In the genomic region with DNA sequence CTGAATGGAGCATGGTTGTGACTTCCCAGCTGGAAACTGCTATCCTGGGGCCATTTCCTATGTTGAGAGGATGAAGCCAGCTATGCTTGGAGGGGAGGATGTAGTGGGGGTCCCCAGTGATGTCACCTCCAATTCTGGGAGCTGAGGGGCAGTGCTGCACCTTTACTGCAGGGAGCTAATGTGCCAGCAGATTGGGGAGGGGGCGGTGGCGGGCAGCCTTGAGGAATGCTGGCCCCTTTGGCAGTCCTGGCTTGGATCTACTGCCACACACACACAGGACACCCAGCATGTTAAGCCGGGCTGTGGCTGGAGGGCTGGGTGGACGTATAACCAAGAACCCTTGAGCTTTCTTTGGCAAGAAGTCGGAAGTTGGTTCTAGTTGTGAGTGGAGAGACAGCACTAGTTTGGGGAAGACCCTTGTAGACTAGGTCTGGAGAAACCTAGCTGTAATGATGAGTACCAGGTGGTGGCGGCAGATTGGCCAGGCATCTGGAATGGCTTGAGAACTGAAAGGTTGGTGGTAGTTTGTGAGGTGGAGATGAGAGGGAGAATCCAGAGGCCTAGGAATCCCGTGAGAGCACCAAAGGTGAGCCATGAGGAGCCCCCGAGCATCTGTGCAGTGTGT, we compare ENCODE assay signal across 9 mouse cellular contexts. TPM values are rescaled to one million over a fixed set of nuclear protein-coding genes. Genes with fewer than 3 reads are reported as not detected.
DNase-seq lines count a peak whose midpoint lies in the region; ATAC-seq and TF ChIP-seq lines count a peak whose summit lies in the region.
"Had no signal": no experiment of that assay in that cellular context is flagged by ENCODE, and none has a peak within 500 bp of the region (broad histone marks: within the 10 kb centered on the region; RNA-seq: fewer than 3 reads in every experiment).

No protein-coding gene starts in this region.

- peaks cover 31% of the 10 kb centered on the region for H3K36me3 ChIP-seq in intestine, embryonic 14.5 days (ENCODE audit: control insufficient read depth, insufficient read depth, low read length)
- peaks cover 31% of the 10 kb centered on the region for H3K36me3 ChIP-seq in intestine, postnatal 0 days (ENCODE audit: control insufficient read depth, insufficient read depth)
- no peaks in the 10 kb centered on the region; the same call in none of the 2 replicates for H3K36me3 ChIP-seq in forebrain, embryonic 11.5 days (ENCODE audit: control insufficient read depth, insufficient read depth, low read length)
- no peaks in the 10 kb centered on the region for H3K36me3 ChIP-seq in intestine, embryonic 16.5 days (ENCODE audit: control insufficient read depth, insufficient read depth, low read length)
- peaks cover 7% of the 10 kb centered on the region for H3K36me3 ChIP-seq in myocyte (ENCODE audit: control insufficient read depth, insufficient read depth)

- peak overlapping the region; percentile 68 for H3K4me2 ChIP-seq in intestine, embryonic 14.5 days (ENCODE audit: low read length)
- no peak overlapping the region for H3K4me2 ChIP-seq in intestine, postnatal 0 days (replicated peaks; ENCODE audit: low read depth)
- peak overlapping the region; percentile 98; the same call in 1 of the 2 replicates for H3K4me2 ChIP-seq in forebrain, embryonic 11.5 days (ENCODE audit: low read depth, low read length, severe bottlenecking)
- no peak overlapping the region for H3K4me2 ChIP-seq in intestine, embryonic 16.5 days (ENCODE audit: low read depth, low read length)
- no peak overlapping the region for H3K4me2 ChIP-seq in myocyte (ENCODE audit: low read depth)

- no peaks in the 10 kb centered on the region for H3K27me3 ChIP-seq in intestine, embryonic 14.5 days (replicated peaks; ENCODE audit: control insufficient read depth, insufficient read depth, low read length)
- no peaks in the 10 kb centered on the region for H3K27me3 ChIP-seq in intestine, postnatal 0 days (replicated peaks; ENCODE audit: control insufficient read depth, insufficient read depth, low read length)
- H3K27me3 ChIP-seq in forebrain, embryonic 11.5 days (ENCODE audit: control insufficient read depth, insufficient read depth, low read length) = no peaks in the 10 kb centered on the region
- no peaks in the 10 kb centered on the region for H3K27me3 ChIP-seq in intestine, embryonic 16.5 days (replicated peaks; ENCODE audit: control insufficient read depth, insufficient read depth, low read length)
- H3K27me3 ChIP-seq in myocyte (ENCODE audit: control insufficient read depth, insufficient read depth, insufficient read length) = no peaks in the 10 kb centered on the region

- no peak for ATAC-seq in intestine, embryonic 14.5 days (replicated peaks; ENCODE audit: low FRiP score, low TSS enrichment, low read depth)
- no peak for ATAC-seq in intestine, postnatal 0 days
- ATAC-seq in forebrain, embryonic 11.5 days (replicated peaks; ENCODE audit: low FRiP score) = no peak
- ATAC-seq in intestine, embryonic 16.5 days = no peak

- TF ChIP-seq POLR2A in myocyte (IDR thresholded peaks at IDR 0.05; ENCODE audit: insufficient read length, low read depth) = no peak

- H3K4me3 ChIP-seq in intestine, embryonic 14.5 days (ENCODE audit: low read depth, low read length) = no peak overlapping the region
- no peak overlapping the region for H3K4me3 ChIP-seq in intestine, postnatal 0 days (ENCODE audit: low read depth, low read length)
- H3K4me3 ChIP-seq in forebrain, embryonic 11.5 days (ENCODE audit: low read depth, low read length) = no peak overlapping the region; the same call in 1 of the 2 replicates
- no peak overlapping the region for H3K4me3 ChIP-seq in intestine, embryonic 16.5 days (ENCODE audit: low read length)
- peak overlapping the region; percentile 63 for H3K4me3 ChIP-seq in myocyte

- DNase-seq in intestine, embryonic 14.5 days (ENCODE audit: low spot score) = no peak
- DNase-seq in forebrain, embryonic 11.5 days (ENCODE audit: low spot score) = no peak
- no peak for DNase-seq in spleen, postnatal 4 days (ENCODE audit: low spot score in 2 of 2)
- DNase-seq in gastrocnemius, adult 8-10 months (ENCODE audit: low spot score in 2 of 2) = no peak
- DNase-seq in adrenal gland, postnatal 25 days = no peak

- no peak for TF ChIP-seq CTCF in intestine, postnatal 0 days (IDR thresholded peaks at IDR 0.05; ENCODE audit: low read depth)

- WGBS in intestine, embryonic 14.5 days = 49% methylated on average over 8 of the region's 8 CpGs
- 66% methylated on average over 8 of the region's 8 CpGs for WGBS in intestine, postnatal 0 days
- 68% methylated on average over 8 of the region's 8 CpGs for WGBS in forebrain, embryonic 11.5 days
- 63% methylated on average over 8 of the region's 8 CpGs for WGBS in intestine, embryonic 16.5 days

- H3K9ac ChIP-seq in intestine, embryonic 14.5 days (ENCODE audit: low read length) = no peak overlapping the region
- H3K9ac ChIP-seq in intestine, postnatal 0 days (ENCODE audit: low read depth, low read length) = no peak overlapping the region
- peak overlapping the region; percentile 21; the same call in 1 of the 2 replicates for H3K9ac ChIP-seq in forebrain, embryonic 11.5 days (ENCODE audit: low read length)
- H3K9ac ChIP-seq in intestine, embryonic 16.5 days (ENCODE audit: low read depth, low read length) = peak overlapping the region; percentile 13; the same call in 1 of the 2 replicates

- H3K4me1 ChIP-seq in intestine, embryonic 14.5 days (replicated peaks; ENCODE audit: control insufficient read depth, insufficient read depth, low read length) = peaks cover 21% of the 10 kb centered on the region
- peaks cover 7% of the 10 kb centered on the region for H3K4me1 ChIP-seq in intestine, postnatal 0 days (replicated peaks; ENCODE audit: control insufficient read depth, insufficient read depth, low read length)
- H3K4me1 ChIP-seq in forebrain, embryonic 11.5 days (replicated peaks; ENCODE audit: control insufficient read depth, insufficient read depth, low read length) = peaks cover 18% of the 10 kb centered on the region
- H3K4me1 ChIP-seq in intestine, embryonic 16.5 days (ENCODE audit: control insufficient read depth, insufficient read depth, low read length) = peaks cover 41% of the 10 kb centered on the region

- H3K79me2 ChIP-seq in myocyte (ENCODE audit: control insufficient read depth, insufficient read depth) = no peaks in the 10 kb centered on the region

- H3K9me3 ChIP-seq in intestine, embryonic 14.5 days (ENCODE audit: control insufficient read depth, low read length) = no peaks in the 10 kb centered on the region
- no peaks in the 10 kb centered on the region for H3K9me3 ChIP-seq in intestine, postnatal 0 days (ENCODE audit: control insufficient read depth)
- no peaks in the 10 kb centered on the region for H3K9me3 ChIP-seq in forebrain, embryonic 11.5 days (ENCODE audit: control insufficient read depth, low read length)
- H3K9me3 ChIP-seq in intestine, embryonic 16.5 days (ENCODE audit: control insufficient read depth, low read length) = no peaks in the 10 kb centered on the region

- H3ac ChIP-seq in myocyte (ENCODE audit: control insufficient read depth, insufficient read length) = no peak overlapping the region

- no peak overlapping the region for H3K27ac ChIP-seq in intestine, embryonic 14.5 days (ENCODE audit: low read depth)
- no peak overlapping the region for H3K27ac ChIP-seq in intestine, postnatal 0 days (ENCODE audit: low read depth, low read length)
- no peak overlapping the region for H3K27ac ChIP-seq in forebrain, embryonic 11.5 days (ENCODE audit: low read depth, low read length)
- no peak overlapping the region for H3K27ac ChIP-seq in intestine, embryonic 16.5 days (ENCODE audit: low read length)

RNA-seq across cellular contexts. Expression of gene Cenpx, which starts 1.4 kb away (rescaled TPM):
- 178 TPM in 2 replicates for polyA plus RNA-seq in intestine, embryonic 14.5 days (2014; fragmentation: Nextera tagmentation; extraction: Ambion mirVana)
- 127 and 131 TPM in 2 replicates for polyA plus RNA-seq in intestine, postnatal 0 days (2015; fragmentation: Nextera tagmentation; extraction: Ambion mirVana)
- polyA plus RNA-seq in forebrain, embryonic 11.5 days (2014; fragmentation: Nextera tagmentation; extraction: Ambion mirVana) = 121 and 130 TPM in 2 replicates
- 159 and 174 TPM in 2 replicates for polyA plus RNA-seq in intestine, embryonic 16.5 days (2015; fragmentation: Nextera tagmentation; extraction: Ambion mirVana)
- 42.5 TPM for polyA plus RNA-seq in myocyte (2012; fragmentation: generic; extraction: Trizol)
- 10 to 100 TPM; 26.1 to 31.0 (median 27.3) TPM for total RNA-seq in gastrocnemius, adult 8-10 months (2022)
- total RNA-seq in adrenal gland, postnatal 25 days (2021) = 52.6 and 54.2 TPM in 2 replicates

RNA-seq across cellular contexts. Expression of gene Lrrc45, which starts 1.6 kb away (rescaled TPM):
- polyA plus RNA-seq in intestine, embryonic 14.5 days (2014; fragmentation: Nextera tagmentation; extraction: Ambion mirVana) = 42.8 and 44.9 TPM in 2 replicates
- 13.5 and 14.5 TPM in 2 replicates for polyA plus RNA-seq in intestine, postnatal 0 days (2015; fragmentation: Nextera tagmentation; extraction: Ambion mirVana)
- 53.3 and 54.4 TPM in 2 replicates for polyA plus RNA-seq in forebrain, embryonic 11.5 days (2014; fragmentation: Nextera tagmentation; extraction: Ambion mirVana)
- 43.0 and 44.4 TPM in 2 replicates for polyA plus RNA-seq in intestine, embryonic 16.5 days (2015; fragmentation: Nextera tagmentation; extraction: Ambion mirVana)
- polyA plus RNA-seq in myocyte (2012; fragmentation: generic; extraction: Trizol) = 10.6 TPM
- total RNA-seq in gastrocnemius, adult 8-10 months (2022) = 1 to 10 TPM; 1.8 to 4.4 (median 2.9) TPM
- 40.9 and 46.8 TPM in 2 replicates for total RNA-seq in adrenal gland, postnatal 25 days (2021)

RNA-seq across cellular contexts. Expression of gene Rac3, which starts 9.2 kb away (rescaled TPM):
- 9.4 and 10.2 TPM in 2 replicates for polyA plus RNA-seq in intestine, embryonic 14.5 days (2014; fragmentation: Nextera tagmentation; extraction: Ambion mirVana)
- 9.0 TPM in 2 replicates for polyA plus RNA-seq in intestine, postnatal 0 days (2015; fragmentation: Nextera tagmentation; extraction: Ambion mirVana)
- 7.5 and 10.6 TPM in 2 replicates for polyA plus RNA-seq in forebrain, embryonic 11.5 days (2014; fragmentation: Nextera tagmentation; extraction: Ambion mirVana)
- 30.4 and 31.2 TPM in 2 replicates for polyA plus RNA-seq in intestine, embryonic 16.5 days (2015; fragmentation: Nextera tagmentation; extraction: Ambion mirVana)
- polyA plus RNA-seq in myocyte (2012; fragmentation: generic; extraction: Trizol) = 1.9 TPM
- total RNA-seq in gastrocnemius, adult 8-10 months (2022) = 1 to 10 TPM in 2 of 4 experiments, under 1 TPM in 2; 0.75 to 1.2 (median 0.89) TPM
- total RNA-seq in adrenal gland, postnatal 25 days (2021) = 5.6 and 10.0 TPM in 2 replicates

RNA-seq across cellular contexts. Expression of gene Dcxr, which starts 15.0 kb away (rescaled TPM):
- 25.3 and 25.8 TPM in 2 replicates for polyA plus RNA-seq in intestine, embryonic 14.5 days (2014; fragmentation: Nextera tagmentation; extraction: Ambion mirVana)
- polyA plus RNA-seq in intestine, postnatal 0 days (2015; fragmentation: Nextera tagmentation; extraction: Ambion mirVana) = 81.1 and 88.6 TPM in 2 replicates
- polyA plus RNA-seq in forebrain, embryonic 11.5 days (2014; fragmentation: Nextera tagmentation; extraction: Ambion mirVana) = 10.8 and 11.8 TPM in 2 replicates
- polyA plus RNA-seq in intestine, embryonic 16.5 days (2015; fragmentation: Nextera tagmentation; extraction: Ambion mirVana) = 56.0 and 65.0 TPM in 2 replicates
- polyA plus RNA-seq in myocyte (2012; fragmentation: generic; extraction: Trizol) = 21.2 TPM
- 1 to 10 TPM; 7.9 to 9.8 (median 8.7) TPM for total RNA-seq in gastrocnemius, adult 8-10 months (2022)
- 59.0 and 82.3 TPM in 2 replicates for total RNA-seq in adrenal gland, postnatal 25 days (2021)

RNA-seq across cellular contexts. Expression of gene Cbr2, which starts 19.8 kb away (rescaled TPM):
- 0.70 TPM in 1 of 2 replicates, not detected in the other for polyA plus RNA-seq in intestine, embryonic 14.5 days (2014; fragmentation: Nextera tagmentation; extraction: Ambion mirVana)
- 1.2 and 1.6 TPM in 2 replicates for polyA plus RNA-seq in intestine, postnatal 0 days (2015; fragmentation: Nextera tagmentation; extraction: Ambion mirVana)
- polyA plus RNA-seq in forebrain, embryonic 11.5 days (2014; fragmentation: Nextera tagmentation; extraction: Ambion mirVana) = 1.8 TPM in 1 of 2 replicates, not detected in the other
- polyA plus RNA-seq in intestine, embryonic 16.5 days (2015; fragmentation: Nextera tagmentation; extraction: Ambion mirVana) = 1.7 and 2.3 TPM in 2 replicates
- 183 TPM for polyA plus RNA-seq in myocyte (2012; fragmentation: generic; extraction: Trizol)
- total RNA-seq in gastrocnemius, adult 8-10 months (2022) = 10 to 100 TPM in 2 of 4 experiments, 1 to 10 TPM in 2; 6.1 to 30.8 (median 10.4) TPM
- 1.9 and 3.7 TPM in 2 replicates for total RNA-seq in adrenal gland, postnatal 25 days (2021)
- total RNA-seq: MEL had no signal

Comparison
In these comparisons a context has a peak if more than half of its experiments do, and no peak if none do; other contexts are left out.
1. H3K4me2 ChIP-seq: peak in intestine, embryonic 14.5 days (single experiment) and forebrain, embryonic 11.5 days (single experiment); none in intestine, postnatal 0 days (single experiment), intestine, embryonic 16.5 days (single experiment) and myocyte (single experiment).
2. H3K9ac ChIP-seq: peak in forebrain, embryonic 11.5 days (single experiment) and intestine, embryonic 16.5 days (single experiment); none in intestine, embryonic 14.5 days (single experiment) and intestine, postnatal 0 days (single experiment).